Comparison of ENCODE assay signal across 8 mouse cellular contexts in the genomic region with DNA sequence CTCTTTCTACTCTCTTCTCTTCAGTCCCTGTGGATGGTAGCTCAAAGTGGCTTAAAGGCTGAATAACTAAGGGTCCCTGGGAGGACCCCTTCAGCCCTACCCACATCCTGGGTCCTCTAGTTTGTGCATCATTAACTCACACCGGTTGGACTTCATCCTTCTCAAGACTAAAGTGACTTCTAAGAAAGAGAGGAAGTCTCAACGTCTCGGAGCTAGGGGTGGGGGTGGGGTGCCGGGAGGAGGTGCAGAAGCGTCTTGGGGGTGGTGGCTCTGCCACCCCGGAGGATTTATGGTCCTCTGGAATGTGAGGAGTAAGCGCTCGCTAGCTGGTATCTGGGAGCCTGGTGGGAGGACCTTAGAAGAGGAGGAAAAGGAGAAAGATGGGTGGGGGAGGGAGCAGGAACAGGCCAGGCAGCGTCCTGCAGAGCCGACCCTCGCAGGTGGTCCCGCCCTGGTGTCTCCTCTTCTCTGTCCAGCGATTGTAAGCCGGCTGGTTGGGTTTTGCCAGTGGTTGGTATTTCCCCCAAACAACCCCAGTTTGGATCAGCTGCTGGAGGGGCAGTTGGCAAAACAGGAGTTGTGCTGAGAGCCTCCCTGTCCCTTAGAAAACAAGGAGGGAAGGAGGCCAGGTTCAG. TPM values are rescaled to one million over a fixed set of nuclear protein-coding genes. Genes with fewer than 3 reads are reported as not detected.
DNase-seq lines count a peak whose midpoint lies in the region; ATAC-seq and TF ChIP-seq lines count a peak whose summit lies in the region.

No protein-coding gene starts in this region.

- TF ChIP-seq CTCF in left cerebral cortex, adult 2 months (IDR thresholded peaks at IDR 0.05) = no peak
- TF ChIP-seq CTCF in liver, embryonic 14.5 days (IDR thresholded peaks at IDR 0.05; ENCODE audit: low read depth) = no peak

- no peaks in the 10 kb centered on the region for H3K36me3 ChIP-seq in hindbrain, embryonic 15.5 days
- no peaks in the 10 kb centered on the region for H3K36me3 ChIP-seq in liver, embryonic 14.5 days (replicated peaks; ENCODE audit: control insufficient read depth, insufficient read depth, low read depth)

- peaks cover 28% of the 10 kb centered on the region for H3K4me1 ChIP-seq in hindbrain, embryonic 15.5 days (replicated peaks)
- H3K4me1 ChIP-seq in liver, embryonic 14.5 days (replicated peaks; ENCODE audit: control insufficient read depth in 2 of 2, insufficient read depth in 2 of 2, low read length in 1 of 2) = peaks cover 12 to 25% of the 10 kb centered on the region in 2 experiments

- H3K4me3 ChIP-seq in left cerebral cortex, adult 2 months = peak overlapping the region; percentile 59
- peak overlapping the region; percentile 49 for H3K4me3 ChIP-seq in hindbrain, embryonic 15.5 days
- H3K4me3 ChIP-seq in liver, embryonic 14.5 days (ENCODE audit: insufficient read depth in 1 of 2, low read depth in 2 of 2, low read length in 2 of 2) = peak overlapping the region; percentile 71 to 90

- under 1% methylated on average over 14 of the region's 14 CpGs for WGBS in hindbrain, embryonic 15.5 days
- 0% methylated on average over 14 of the region's 14 CpGs for WGBS in liver, embryonic 14.5 days (ENCODE audit: insufficient replicate concordance)

- H3K4me2 ChIP-seq in hindbrain, embryonic 15.5 days = peak overlapping the region; percentile 54
- H3K4me2 ChIP-seq in liver, embryonic 14.5 days (ENCODE audit: low read depth) = peak overlapping the region; percentile 90

- ATAC-seq in hindbrain, embryonic 15.5 days (ENCODE audit: low FRiP score, low read depth) = no peak
- ATAC-seq in liver, embryonic 14.5 days (ENCODE audit: insufficient read depth) = no peak

- intact Hi-C loops in left cerebral cortex, adult 2 months (cut with DNase I) = no loop called here

- no peak for TF ChIP-seq EP300 in liver, embryonic 14.5 days (IDR thresholded peaks at IDR 0.05; ENCODE audit: low read depth)

- H3K9ac ChIP-seq in hindbrain, embryonic 15.5 days = peak overlapping the region; percentile 49
- H3K9ac ChIP-seq in liver, embryonic 14.5 days (replicated peaks) = peak overlapping the region; percentile 81

- H3K9me3 ChIP-seq in hindbrain, embryonic 15.5 days = no peaks in the 10 kb centered on the region
- no peaks in the 10 kb centered on the region for H3K9me3 ChIP-seq in liver, embryonic 14.5 days (ENCODE audit: control insufficient read depth, low read length)

- no peak overlapping the region for H3K27ac ChIP-seq in left cerebral cortex, adult 2 months
- peak overlapping the region; percentile 40; the same call in 1 of the 2 replicates for H3K27ac ChIP-seq in hindbrain, embryonic 15.5 days (replicated peaks)
- H3K27ac ChIP-seq in liver, embryonic 14.5 days = no peak overlapping the region

- no peak for DNase-seq in left cerebral cortex, adult 2 months (ENCODE audit: extremely low spot score in 1 of 2, low spot score in 2 of 2)
- DNase-seq in left cerebral cortex, adult 8-10 months (ENCODE audit: low spot score in 2 of 2) = no peak
- DNase-seq in adipocyte (ENCODE audit: low spot score) = peak; percentile 42
- no peak for DNase-seq in liver, embryonic 14.5 days (ENCODE audit: low read depth in 3 of 3, low spot score in 3 of 3)
- DNase-seq in right cerebral cortex, postnatal 25 days = no peak
- no peak for DNase-seq in gastrocnemius, adult 8-10 months (ENCODE audit: low spot score in 2 of 2)
- no peak for DNase-seq in cerebellum, postnatal 14 days

- peaks cover 34% of the 10 kb centered on the region for H3K27me3 ChIP-seq in hindbrain, embryonic 15.5 days
- peaks cover 5% of the 10 kb centered on the region for H3K27me3 ChIP-seq in liver, embryonic 14.5 days (ENCODE audit: control insufficient read depth, insufficient read depth, low read length)

RNA-seq across cellular contexts. Expression of gene Slc9a3r1, which starts 1.3 kb away (rescaled TPM):
- total RNA-seq in left cerebral cortex, adult 2 months (2021) = 10 to 100 TPM; 68.8 to 75.2 TPM
- 10 to 100 TPM; 63.4 to 73.8 (median 67.8) TPM for total RNA-seq in left cerebral cortex, adult 8-10 months (2022)
- polyA plus RNA-seq in hindbrain, embryonic 15.5 days (2015; fragmentation: Nextera tagmentation; extraction: Ambion mirVana) = 68.7 and 70.2 TPM in 2 replicates
- 37.9 and 41.4 TPM in 2 replicates for polyA plus RNA-seq in liver, embryonic 14.5 days (2012; rRNA removed)
- polyA plus RNA-seq in liver, embryonic 14.5 days (2014; fragmentation: Nextera tagmentation; extraction: Ambion mirVana) = 49.6 and 58.3 TPM in 2 replicates
- total RNA-seq in gastrocnemius, adult 8-10 months (2022) = 1 to 10 TPM; 1.3 to 2.0 (median 1.5) TPM

RNA-seq across cellular contexts. Expression of gene Tmem104, which starts 22.8 kb away (rescaled TPM):
- total RNA-seq in left cerebral cortex, adult 2 months (2021) = 10 to 100 TPM; 16.2 to 16.8 TPM
- 10 to 100 TPM; 14.0 to 24.5 (median 16.9) TPM for total RNA-seq in left cerebral cortex, adult 8-10 months (2022)
- 15.1 and 17.5 TPM in 2 replicates for polyA plus RNA-seq in hindbrain, embryonic 15.5 days (2015; fragmentation: Nextera tagmentation; extraction: Ambion mirVana)
- 1.7 and 2.1 TPM in 2 replicates for polyA plus RNA-seq in liver, embryonic 14.5 days (2012; rRNA removed)
- 4.0 and 4.1 TPM in 2 replicates for polyA plus RNA-seq in liver, embryonic 14.5 days (2014; fragmentation: Nextera tagmentation; extraction: Ambion mirVana)
- 1 to 10 TPM; 4.3 to 7.2 (median 6.3) TPM for total RNA-seq in gastrocnemius, adult 8-10 months (2022)

RNA-seq across cellular contexts. Expression of gene Nat9, which starts 23.2 kb away (rescaled TPM):
- total RNA-seq in left cerebral cortex, adult 2 months (2021) = 10 to 100 TPM; 23.1 to 25.6 TPM
- 10 to 100 TPM; 27.0 to 33.4 (median 29.6) TPM for total RNA-seq in left cerebral cortex, adult 8-10 months (2022)
- 19.1 and 20.4 TPM in 2 replicates for polyA plus RNA-seq in hindbrain, embryonic 15.5 days (2015; fragmentation: Nextera tagmentation; extraction: Ambion mirVana)
- polyA plus RNA-seq in liver, embryonic 14.5 days (2012; rRNA removed) = 6.0 and 7.7 TPM in 2 replicates
- polyA plus RNA-seq in liver, embryonic 14.5 days (2014; fragmentation: Nextera tagmentation; extraction: Ambion mirVana) = 8.2 and 8.5 TPM in 2 replicates
- total RNA-seq in gastrocnemius, adult 8-10 months (2022) = 10 to 100 TPM; 13.3 to 16.6 (median 15.8) TPM

RNA-seq across cellular contexts. Expression of gene Cd300lf, which starts 30.7 kb away (rescaled TPM):
- under 1 TPM in 1 of 2 experiments, not detected in 1; 0.58 TPM for total RNA-seq in left cerebral cortex, adult 2 months (2021)
- total RNA-seq in left cerebral cortex, adult 8-10 months (2022) = 1 to 10 TPM in 2 of 4 experiments, under 1 TPM in 2; 0.30 to 2.6 (median 0.83) TPM
- 0.17 and 0.34 TPM in 2 replicates for polyA plus RNA-seq in hindbrain, embryonic 15.5 days (2015; fragmentation: Nextera tagmentation; extraction: Ambion mirVana)
- 1.5 and 1.6 TPM in 2 replicates for polyA plus RNA-seq in liver, embryonic 14.5 days (2012; rRNA removed)
- polyA plus RNA-seq in liver, embryonic 14.5 days (2014; fragmentation: Nextera tagmentation; extraction: Ambion mirVana) = 0.97 and 1.1 TPM in 2 replicates
- total RNA-seq in gastrocnemius, adult 8-10 months (2022) = under 1 TPM in 1 of 4 experiments, not detected in 3; 0.07 TPM

Comparison
In these comparisons a context has a peak if more than half of its experiments do, and no peak if none do; other contexts are left out.
1. RNA of gene Slc9a3r1, which starts 1.3 kb away (total RNA-seq): 68.8 to 75.2 TPM in left cerebral cortex, adult 2 months and 63.4 to 73.8 TPM in left cerebral cortex, adult 8-10 months; 1.3 to 2.0 TPM in gastrocnemius, adult 8-10 months; every median in the first group is over 10 times any median in the second.
2. Peak in every context shown above with its lines, with median percentiles within 50 percentile points of each other: H3K4me3 ChIP-seq.